Mouse (Mus musculus): ENCODE measurements around the gene Apoe. TPM values are rescaled to one million over a fixed set of nuclear protein-coding genes. Genes with fewer than 3 reads are reported as not detected.
A peak's percentile ranks its signal among the peaks of the same experiment; 100 is the strongest.
"Not testable (repeated sequence)": the region's sequence is repeated elsewhere in the genome, so short reads cannot be mapped to it uniquely, and the experiment has no call there.

Gene Apoe
- polyA plus RNA-seq, 1 experiment from 2014 or later = 585 TPM

- no peak for DNase-seq (ENCODE audit: low spot score)
- Histone ChIP-seq H3K9me3 (replicated peaks; ENCODE audit: low read length) (no peaks in the 10 kb centered on the region), H3K4me1 (replicated peaks; ENCODE audit: insufficient read depth, low read length) (peaks cover 5% of the 10 kb centered on the region), H3K27ac (no peak overlapping the region), H3K36me3 (ENCODE audit: insufficient read depth, low read length) (no peaks in the 10 kb centered on the region), H3K4me2 (ENCODE audit: low read length) (no peak overlapping the region), H3K9ac (ENCODE audit: low read depth, low read length) (no peak overlapping the region), H3K4me3 (replicated peaks; ENCODE audit: low read depth, low read length) (no peak overlapping the region), H3K27me3 (ENCODE audit: insufficient read depth, low read length) (no peaks in the 10 kb centered on the region)
- no peak for TF ChIP-seq CTCF (IDR thresholded peaks at IDR 0.05; ENCODE audit: low read depth)
- ATAC-seq (replicated peaks; ENCODE audit: low FRiP score, low read depth) = no peak
- 82% methylated on average over 4 of the region's 4 CpGs for WGBS
These were observed 8.1 kb downstream of the Apoe start for GRCm38 (mm10) chr7:19690845-19691244.

GRCm38 (mm10) chr7:19688611-19689010 lies 10.4 kb downstream of the Apoe start:
- Histone ChIP-seq H3K9me3 (replicated peaks; ENCODE audit: low read length) (no peaks in the 10 kb centered on the region), H3K4me3 (replicated peaks; ENCODE audit: low read depth, low read length) (no peak overlapping the region), H3K27ac (no peak overlapping the region), H3K4me2 (ENCODE audit: low read length) (no peak overlapping the region), H3K36me3 (ENCODE audit: insufficient read depth, low read length) (no peaks in the 10 kb centered on the region), H3K27me3 (ENCODE audit: insufficient read depth, low read length) (no peaks in the 10 kb centered on the region), H3K4me1 (replicated peaks; ENCODE audit: insufficient read depth, low read length) (peaks cover 5% of the 10 kb centered on the region), H3K9ac (ENCODE audit: low read depth, low read length) (no peak overlapping the region)
- ATAC-seq (replicated peaks; ENCODE audit: low FRiP score, low read depth) = no peak
- no peak for DNase-seq (ENCODE audit: low spot score)
- WGBS = 93% methylated on average over 2 of the region's 2 CpGs
- TF ChIP-seq CTCF (IDR thresholded peaks at IDR 0.05; ENCODE audit: low read depth) = no peak

GRCm38 (mm10) chr7:19688101-19688500 lies 10.9 kb downstream of the Apoe start:
- no peak overlapping the region for H3K4me2 ChIP-seq (ENCODE audit: low read length)
- no peaks in the 10 kb centered on the region for H3K27me3 ChIP-seq (ENCODE audit: insufficient read depth, low read length)
- H3K4me3 ChIP-seq (replicated peaks; ENCODE audit: low read depth, low read length) = no peak overlapping the region
- no peak overlapping the region for H3K27ac ChIP-seq
- H3K9me3 ChIP-seq (replicated peaks; ENCODE audit: low read length) = no peaks in the 10 kb centered on the region
- no peak for ATAC-seq (replicated peaks; ENCODE audit: low FRiP score, low read depth)
- no peak for TF ChIP-seq CTCF (IDR thresholded peaks at IDR 0.05; ENCODE audit: low read depth)
- 92% methylated on average over 10 of the region's 10 CpGs for WGBS
- H3K36me3 ChIP-seq (ENCODE audit: insufficient read depth, low read length) = no peaks in the 10 kb centered on the region
- DNase-seq (ENCODE audit: low spot score) = no peak
- H3K9ac ChIP-seq (ENCODE audit: low read depth, low read length) = no peak overlapping the region
- peaks cover under 1% of the 10 kb centered on the region for H3K4me1 ChIP-seq (replicated peaks; ENCODE audit: insufficient read depth, low read length)

- 0 out of 2 replicates have a peak, but pooled peaks have one; percentile 15 for ATAC-seq (replicated peaks; ENCODE audit: low FRiP score, low read depth)
- H3K36me3 ChIP-seq (ENCODE audit: insufficient read depth, low read length); H3K27ac ChIP-seq; H3K4me1 ChIP-seq (replicated peaks; ENCODE audit: insufficient read depth, low read length); H3K9me3 ChIP-seq (replicated peaks; ENCODE audit: low read length); H3K27me3 ChIP-seq (ENCODE audit: insufficient read depth, low read length); H3K9ac ChIP-seq (ENCODE audit: low read depth, low read length); H3K4me2 ChIP-seq (ENCODE audit: low read length); DNase-seq (ENCODE audit: low spot score); H3K4me3 ChIP-seq (replicated peaks; ENCODE audit: low read depth, low read length): not testable (repeated sequence)
- 64% methylated on average over 8 of the region's 8 CpGs for WGBS
- TF ChIP-seq CTCF (IDR thresholded peaks at IDR 0.05; ENCODE audit: low read depth) = peak; percentile 5; the same call in 1 of the 2 replicates
These were observed 11.9 kb downstream of the Apoe start for GRCm38 (mm10) chr7:19686927-19687583.

- Histone ChIP-seq H3K4me3 (replicated peaks; ENCODE audit: low read depth, low read length) (no peak overlapping the region), H3K27ac (no peak overlapping the region), H3K4me2 (ENCODE audit: low read length) (no peak overlapping the region), H3K9ac (ENCODE audit: low read depth, low read length) (no peak overlapping the region), H3K4me1 (replicated peaks; ENCODE audit: insufficient read depth, low read length) (no peaks in the 10 kb centered on the region), H3K36me3 (ENCODE audit: insufficient read depth, low read length) (no peaks in the 10 kb centered on the region), H3K27me3 (ENCODE audit: insufficient read depth, low read length) (no peaks in the 10 kb centered on the region), H3K9me3 (replicated peaks; ENCODE audit: low read length) (no peaks in the 10 kb centered on the region)
- no peak for TF ChIP-seq CTCF (IDR thresholded peaks at IDR 0.05; ENCODE audit: low read depth)
- WGBS = 83% methylated on average over 6 of the region's 6 CpGs
- ATAC-seq (replicated peaks; ENCODE audit: low FRiP score, low read depth) (0 out of 2 replicates have a peak, but pooled peaks have one; percentile 14), DNase-seq (ENCODE audit: low spot score) (no peak)
These were observed 12.5 kb downstream of the Apoe start for GRCm38 (mm10) chr7:19686521-19686920.

DNA sequence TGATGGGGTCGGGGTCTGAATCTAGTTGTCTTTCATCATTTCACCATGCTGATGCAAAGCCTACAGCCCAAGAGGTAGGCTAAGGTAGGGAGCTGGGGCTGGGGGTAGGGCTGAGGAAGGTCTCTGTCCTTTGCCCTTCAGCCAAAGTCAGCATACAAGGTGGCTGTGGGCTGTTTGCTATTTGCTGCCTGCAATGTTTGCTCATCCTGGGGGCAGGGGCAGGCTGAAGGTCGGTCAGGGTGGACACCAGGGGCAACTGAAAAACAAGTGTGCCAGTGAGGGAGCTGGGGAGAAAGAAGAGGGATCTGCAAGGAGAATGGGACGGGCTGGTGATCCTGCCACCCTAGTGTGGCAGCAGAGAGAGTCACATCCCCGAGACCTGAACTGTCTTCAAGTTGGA lies 13.6 kb downstream of the Apoe start:
- no peak overlapping the region for H3K27ac ChIP-seq
- WGBS = 60% methylated on average over 4 of the region's 4 CpGs
- no peak overlapping the region for H3K9ac ChIP-seq (ENCODE audit: low read depth, low read length)
- TF ChIP-seq CTCF (IDR thresholded peaks at IDR 0.05; ENCODE audit: low read depth) = no peak
- no peak for DNase-seq (ENCODE audit: low spot score)
- no peaks in the 10 kb centered on the region for H3K36me3 ChIP-seq (ENCODE audit: insufficient read depth, low read length)
- no peak overlapping the region for H3K4me2 ChIP-seq (ENCODE audit: low read length)
- no peaks in the 10 kb centered on the region for H3K4me1 ChIP-seq (replicated peaks; ENCODE audit: insufficient read depth, low read length)
- no peak overlapping the region for H3K4me3 ChIP-seq (replicated peaks; ENCODE audit: low read depth, low read length)
- no peaks in the 10 kb centered on the region for H3K27me3 ChIP-seq (ENCODE audit: insufficient read depth, low read length)
- H3K9me3 ChIP-seq (replicated peaks; ENCODE audit: low read length) = no peaks in the 10 kb centered on the region
- ATAC-seq (replicated peaks; ENCODE audit: low FRiP score, low read depth) = no peak

DNA sequence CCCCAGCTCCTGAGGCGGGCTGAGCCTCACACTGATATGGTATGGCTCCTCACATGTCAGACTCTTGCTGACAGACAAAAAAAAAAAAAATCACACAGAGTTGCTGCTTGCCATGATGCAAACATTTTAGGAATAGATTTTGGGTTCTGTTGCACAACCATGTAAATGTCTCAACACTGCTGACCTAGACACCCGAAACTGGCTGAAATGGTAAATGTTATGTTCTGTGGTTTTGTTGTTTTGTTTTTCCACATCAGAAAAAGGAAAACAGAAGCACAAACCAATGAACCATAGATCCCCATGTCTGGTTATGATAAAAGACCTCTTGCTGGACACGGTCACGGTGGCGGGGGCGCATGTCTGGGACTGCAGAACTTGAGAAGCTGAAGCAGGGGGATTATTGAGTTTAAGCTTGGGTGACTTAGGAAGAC lies 15.2 kb downstream of the Apoe start:
- WGBS = 69% methylated on average over 6 of the region's 6 CpGs
- Histone ChIP-seq H3K9me3 (replicated peaks; ENCODE audit: low read length) (no peaks in the 10 kb centered on the region), H3K4me3 (replicated peaks; ENCODE audit: low read depth, low read length) (no peak overlapping the region), H3K27me3 (ENCODE audit: insufficient read depth, low read length) (no peaks in the 10 kb centered on the region), H3K9ac (ENCODE audit: low read depth, low read length) (no peak overlapping the region), H3K36me3 (ENCODE audit: insufficient read depth, low read length) (no peaks in the 10 kb centered on the region), H3K4me1 (replicated peaks; ENCODE audit: insufficient read depth, low read length) (no peaks in the 10 kb centered on the region), H3K27ac (no peak overlapping the region), H3K4me2 (ENCODE audit: low read length) (no peak overlapping the region)
- TF ChIP-seq CTCF (IDR thresholded peaks at IDR 0.05; ENCODE audit: low read depth) = no peak
- ATAC-seq (replicated peaks; ENCODE audit: low FRiP score, low read depth) (no peak), DNase-seq (ENCODE audit: low spot score) (no peak)
